Mouse (Mus musculus) hindbrain, embryonic 10.5 days (tissue): Measurements from ENCODE around the gene A4galt. TPM values are rescaled to one million over a fixed set of nuclear protein-coding genes. Genes with fewer than 3 reads are reported as not detected.

ENCODE experiments used
- DNase-seq: peaks from one replicate; pipeline ENCODE4 v3.0.0-alpha.2; 2017; ENCODE audit warnings: low spot score
- H3K27ac ChIP-seq: fragments of 300-500 bp; sonication (generic); 2 replicates; pipeline ENCODE4 v1.5.1; 2016; ENCODE audit warnings: mild to moderate bottlenecking, moderate library complexity
- H3K27me3 ChIP-seq: fragments of 300-500 bp; sonication (generic); 2 replicates; pipeline ENCODE4 v1.6.1; 2016; ENCODE audit warnings: mild to moderate bottlenecking; ENCODE audit not compliant: poor library complexity, insufficient read depth, severe bottlenecking
- H3K36me3 ChIP-seq: fragments of 300-500 bp; sonication (generic); 2 replicates; pipeline ENCODE4 v1.6.1; 2016; ENCODE audit warnings: mild to moderate bottlenecking, moderate library complexity
- H3K4me1 ChIP-seq: fragments of 300-500 bp; sonication (generic); replicated peaks from 2 replicates; pipeline ENCODE4 v1.6.1; 2016; ENCODE audit warnings: mild to moderate bottlenecking
- H3K4me3 ChIP-seq: fragments of 300-500 bp; sonication (generic); 2 replicates; pipeline ENCODE4 v1.5.1; 2016; ENCODE audit warnings: mild to moderate bottlenecking, moderate library complexity
- H3K9me3 ChIP-seq: fragments of 300-500 bp; sonication (generic); 2 replicates; pipeline ENCODE4 v1.6.1; 2016; ENCODE audit warnings: mild to moderate bottlenecking, moderate library complexity
- WGBS: fragments of 180-500 bp; shearing (Covaris S2); methylation state at CpG from one replicate; pipeline ENCODE4 v1.1.7; 2016; 5-methylcytosine and 5-hydroxymethylcytosine counted together
- polyA plus RNA-seq: library from polyadenylated mRNA; unstranded; fragments of >200 nt; fragmentation: Nextera tagmentation; extraction: Ambion mirVana; gene quantifications from 2 replicates; pipeline ENCODE4 v1.2.1, GENCODE M21; 2016

A4galt gene
- polyA plus RNA-seq, 1 experiment from 2014 or later = 1.5 TPM

- Histone ChIP-seq H3K4me1 (peaks cover 4% of the 10 kb centered on the region; the same call in 1 of the 2 replicates), H3K27me3 (no peaks in the 10 kb centered on the region), H3K4me3 (no peak overlapping the region), H3K36me3 (no peaks in the 10 kb centered on the region), H3K9me3 (no peaks in the 10 kb centered on the region), H3K27ac (no peak overlapping the region)
- no peak for DNase-seq
- 68% methylated on average over 15 of the region's 15 CpGs for WGBS
These were observed 13.9 kb downstream of the A4galt start for GRCm38 (mm10) chr15:83237460-83238243.

GRCm38 (mm10) chr15:83236824-83237223, 14.8 kb downstream of the A4galt start:
- 0% methylated on average over 1 of the region's 1 CpGs for WGBS
- Histone ChIP-seq H3K4me3 (no peak overlapping the region), H3K27ac (no peak overlapping the region), H3K4me1 (peaks cover 4% of the 10 kb centered on the region; the same call in 1 of the 2 replicates), H3K36me3 (no peaks in the 10 kb centered on the region), H3K27me3 (no peaks in the 10 kb centered on the region), H3K9me3 (no peaks in the 10 kb centered on the region)
- DNase-seq = no peak

GRCm38 (mm10) chr15:83233219-83233992, 18.2 kb downstream of the A4galt start:
- Histone ChIP-seq H3K9me3 (no peaks in the 10 kb centered on the region), H3K4me3 (no peak overlapping the region), H3K27me3 (no peaks in the 10 kb centered on the region), H3K4me1 (peaks cover 4% of the 10 kb centered on the region; the same call in 1 of the 2 replicates), H3K36me3 (no peaks in the 10 kb centered on the region), H3K27ac (no peak overlapping the region)
- WGBS = 79% methylated on average over 4 of the region's 4 CpGs
- no peak for DNase-seq

- no peaks in the 10 kb centered on the region for H3K9me3 ChIP-seq
- no peaks in the 10 kb centered on the region for H3K36me3 ChIP-seq
- no peak overlapping the region for H3K27ac ChIP-seq
- WGBS = 90% methylated on average over 10 of the region's 10 CpGs
- no peak for DNase-seq
- H3K27me3 ChIP-seq = no peaks in the 10 kb centered on the region
- H3K4me3 ChIP-seq = no peak overlapping the region
- peaks cover 26% of the 10 kb centered on the region for H3K4me1 ChIP-seq
These were observed 24.0 kb downstream of the A4galt start for GRCm38 (mm10) chr15:83227559-83227958.

GRCm38 (mm10) chr15:83226871-83227270, 24.7 kb downstream of the A4galt start:
- Histone ChIP-seq H3K27me3 (no peaks in the 10 kb centered on the region), H3K4me3 (no peak overlapping the region), H3K36me3 (no peaks in the 10 kb centered on the region), H3K9me3 (no peaks in the 10 kb centered on the region), H3K4me1 (peaks cover 26% of the 10 kb centered on the region), H3K27ac (no peak overlapping the region)
- no peak for DNase-seq
- WGBS = 85% methylated on average over 5 of the region's 5 CpGs

GRCm38 (mm10) chr15:83226066-83226834, 25.3 kb downstream of the A4galt start:
- no peak for DNase-seq
- Histone ChIP-seq H3K27ac (no peak overlapping the region), H3K4me1 (peaks cover 26% of the 10 kb centered on the region), H3K9me3 (no peaks in the 10 kb centered on the region), H3K36me3 (no peaks in the 10 kb centered on the region), H3K4me3 (no peak overlapping the region), H3K27me3 (no peaks in the 10 kb centered on the region)
- WGBS = 90% methylated on average over 9 of the region's 9 CpGs

- 59% methylated on average over 9 of the region's 9 CpGs for WGBS
- H3K27ac ChIP-seq = peak overlapping the region; percentile 83
- peak; percentile 10 for DNase-seq
- H3K9me3 ChIP-seq = no peaks in the 10 kb centered on the region
- H3K4me1 ChIP-seq = peaks cover 30% of the 10 kb centered on the region
- no peaks in the 10 kb centered on the region for H3K27me3 ChIP-seq
- H3K36me3 ChIP-seq = no peaks in the 10 kb centered on the region
- H3K4me3 ChIP-seq = no peak overlapping the region
These were observed 27.3 kb downstream of the A4galt start for GRCm38 (mm10) chr15:83224136-83224766.

GRCm38 (mm10) chr15:83223208-83223962, 28.2 kb downstream of the A4galt start:
- Histone ChIP-seq H3K4me1 (peaks cover 30% of the 10 kb centered on the region), H3K4me3 (no peak overlapping the region), H3K36me3 (no peaks in the 10 kb centered on the region), H3K27ac (peak overlapping the region; percentile 83), H3K27me3 (no peaks in the 10 kb centered on the region), H3K9me3 (no peaks in the 10 kb centered on the region)
- 42% methylated on average over 11 of the region's 11 CpGs for WGBS
- DNase-seq = peak; percentile 79

- no peak overlapping the region for H3K4me3 ChIP-seq
- DNase-seq = no peak
- H3K27ac ChIP-seq = no peak overlapping the region
- peaks cover 30% of the 10 kb centered on the region for H3K4me1 ChIP-seq
- H3K36me3 ChIP-seq = no peaks in the 10 kb centered on the region
- WGBS = 90% methylated on average over 4 of the region's 4 CpGs
- H3K9me3 ChIP-seq = no peaks in the 10 kb centered on the region
- H3K27me3 ChIP-seq = no peaks in the 10 kb centered on the region
These were observed 29.9 kb downstream of the A4galt start for GRCm38 (mm10) chr15:83221721-83222120.

GRCm38 (mm10) chr15:83220368-83221013, 31.1 kb downstream of the A4galt start:
- H3K4me1 ChIP-seq = peaks cover 42% of the 10 kb centered on the region
- H3K27ac ChIP-seq = peak overlapping the region; percentile 59; the same call in 1 of the 2 replicates
- no peak overlapping the region for H3K4me3 ChIP-seq
- 51% methylated on average over 9 of the region's 9 CpGs for WGBS
- no peaks in the 10 kb centered on the region for H3K36me3 ChIP-seq
- H3K9me3 ChIP-seq = no peaks in the 10 kb centered on the region
- no peak for DNase-seq
- no peaks in the 10 kb centered on the region for H3K27me3 ChIP-seq

- H3K4me1 ChIP-seq = peaks cover 19% of the 10 kb centered on the region
- no peaks in the 10 kb centered on the region for H3K27me3 ChIP-seq
- no peaks in the 10 kb centered on the region for H3K9me3 ChIP-seq
- 40% methylated on average over 5 of the region's 5 CpGs for WGBS
- peak; percentile 55 for DNase-seq
- no peaks in the 10 kb centered on the region for H3K36me3 ChIP-seq
- H3K4me3 ChIP-seq = no peak overlapping the region
- peak overlapping the region; percentile 80 for H3K27ac ChIP-seq
These were observed 36.0 kb downstream of the A4galt start for GRCm38 (mm10) chr15:83215322-83216216.
